Mouse (Mus musculus) MEL (cell line): ENCODE results near the gene Rcor1. TPM values are rescaled to one million over a fixed set of nuclear protein-coding genes. Genes with fewer than 3 reads are reported as not detected.

Experiments
- DNase-seq: peaks from one replicate; pipeline ENCODE4 v3.0.0; 2011; ENCODE audit warnings: low read depth, low spot score
- H3K27ac ChIP-seq: 2 replicates; pipeline ENCODE4 v1.5.1; 2012; ENCODE audit warnings: low read depth, mild to moderate bottlenecking, control low read depth, low read length, moderate library complexity; ENCODE audit not compliant: control insufficient read depth
- H3K27me3 ChIP-seq, 2 experiments: fragments of 150-350 bp in 1 of 2; sonication (generic) in 1 of 2; 2 replicates each; pipeline ENCODE4 v1.6.1; 2012; ENCODE audit warnings: low read length in 2 of 2, mild to moderate bottlenecking in 2 of 2, improper control_type of control experiment in 1 of 2, moderate library complexity in 1 of 2; ENCODE audit not compliant: insufficient read depth in 2 of 2, control insufficient read depth in 1 of 2
- H3K36me3 ChIP-seq, 2 experiments: 2 replicates each; pipeline ENCODE4 v1.6.1; 2012 to 2014; ENCODE audit warnings: low read length in 2 of 2, improper control_type of control experiment in 1 of 2, inconsistent platforms in 1 of 2, mild to moderate bottlenecking in 1 of 2; ENCODE audit not compliant: insufficient read depth in 2 of 2, control insufficient read depth in 1 of 2
- H3K4me1 ChIP-seq, 2 experiments: fragments of 150-350 bp in 1 of 2; sonication (generic) in 1 of 2; 2 replicates each; pipeline ENCODE4 v1.6.1; 2012; ENCODE audit warnings: low read length in 2 of 2, improper control_type of control experiment in 1 of 2, mild to moderate bottlenecking in 1 of 2; ENCODE audit not compliant: insufficient read depth in 2 of 2, control insufficient read depth in 1 of 2
- H3K4me3 ChIP-seq, 2 experiments: fragments of 150-350 bp in 1 of 2; sonication (generic) in 1 of 2; 2 replicates each; pipeline ENCODE4 v1.5.1; 2012; ENCODE audit warnings: low read depth in 2 of 2, low read length in 2 of 2, mild to moderate bottlenecking in 2 of 2, moderate library complexity in 2 of 2, control low read depth in 1 of 2, improper control_type of control experiment in 1 of 2; ENCODE audit not compliant: control insufficient read depth in 1 of 2, insufficient read depth in 1 of 2
- H3K79me2 ChIP-seq: 2 replicates; pipeline ENCODE4 v1.6.1; 2012; ENCODE audit warnings: mild to moderate bottlenecking, low read length, moderate library complexity; ENCODE audit not compliant: control insufficient read depth, poor library complexity, insufficient read depth
- H3K9ac ChIP-seq: 2 replicates; pipeline ENCODE4 v1.6.1; 2012; ENCODE audit warnings: low read depth, mild to moderate bottlenecking, control low read depth, low read length, moderate library complexity; ENCODE audit not compliant: control insufficient read depth, poor library complexity, severe bottlenecking
- H3K9me3 ChIP-seq: fragments of 150-350 bp; sonication (generic); replicated peaks from 2 replicates; pipeline ENCODE4 v1.6.1; 2012; ENCODE audit warnings: mild to moderate bottlenecking, low read length, improper control_type of control experiment, moderate library complexity; ENCODE audit not compliant: insufficient read depth
- BHLHE40 ChIP-seq: IDR thresholded peaks from 2 replicates; pipeline ENCODE4 v1.6.1; 2012; ENCODE audit warnings: low read depth, mild to moderate bottlenecking, inconsistent platforms, low read length, improper control_type of control experiment, borderline replicate concordance
- CHD1 ChIP-seq: IDR thresholded peaks from 2 replicates; pipeline ENCODE4 v1.6.1; 2012; ENCODE audit warnings: low read depth, mild to moderate bottlenecking, inconsistent platforms, low read length, improper control_type of control experiment
- CHD2 ChIP-seq: IDR thresholded peaks from 2 replicates; pipeline ENCODE4 v1.6.1; 2011; ENCODE audit warnings: low read length, improper control_type of control experiment
- CTCF ChIP-seq, 3 experiments: IDR thresholded peaks in 2 of 3; conservative IDR thresholded peaks in 1 of 3; 2 replicates each; pipeline ENCODE4 v1.5.1; 2011 to 2012; ENCODE audit warnings: low read length in 3 of 3, low read depth in 2 of 3, mild to moderate bottlenecking in 2 of 3, improper control_type of control experiment in 1 of 3, inconsistent platforms in 1 of 3, mixed read lengths in 1 of 3, moderate library complexity in 1 of 3; ENCODE audit not compliant: control insufficient read depth in 1 of 3, insufficient read depth in 1 of 3, poor library complexity in 1 of 3, severe bottlenecking in 1 of 3
- GABPA ChIP-seq: IDR thresholded peaks from 2 replicates; pipeline ENCODE4 v1.6.1; 2012; ENCODE audit warnings: low read depth, mild to moderate bottlenecking, inconsistent platforms, low read length, improper control_type of control experiment, moderate library complexity
- GATA1 ChIP-seq: IDR thresholded peaks from 2 replicates; pipeline ENCODE4 v1.6.1; 2011; ENCODE audit warnings: low read depth, low read length, improper control_type of control experiment
- HCFC1 ChIP-seq: IDR thresholded peaks from 2 replicates; pipeline ENCODE4 v1.6.1; 2012; ENCODE audit warnings: low read depth, mild to moderate bottlenecking, inconsistent platforms, low read length, improper control_type of control experiment, moderate library complexity
- KAT2A ChIP-seq: conservative IDR thresholded peaks from 2 replicates; pipeline ENCODE4 v1.6.1; 2012; ENCODE audit warnings: low read depth, low read length, improper control_type of control experiment, inconsistent platforms
- MAFK ChIP-seq: IDR thresholded peaks from 2 replicates; pipeline ENCODE4 v1.6.1; 2011; ENCODE audit warnings: low read depth, mild to moderate bottlenecking, low read length, improper control_type of control experiment, borderline replicate concordance
- MAZ ChIP-seq: IDR thresholded peaks from 2 replicates; pipeline ENCODE4 v1.6.1; 2012; ENCODE audit warnings: low read depth, mild to moderate bottlenecking, inconsistent platforms, low read length, improper control_type of control experiment
- MEF2A ChIP-seq: IDR thresholded peaks from 2 replicates; pipeline ENCODE4 v1.6.1; 2014; ENCODE audit warnings: low read depth, mild to moderate bottlenecking, inconsistent platforms, low read length, improper control_type of control experiment; ENCODE audit not compliant: poor library complexity, insufficient replicate concordance, severe bottlenecking; ENCODE audit errors: extremely low read depth
- MXI1 ChIP-seq: IDR thresholded peaks from 2 replicates; pipeline ENCODE4 v1.6.1; 2011; ENCODE audit warnings: mild to moderate bottlenecking, low read depth, low read length, improper control_type of control experiment
- MYC ChIP-seq: IDR thresholded peaks from 2 replicates; pipeline ENCODE4 v1.6.1; 2011; ENCODE audit warnings: low read depth, mild to moderate bottlenecking, low read length, improper control_type of control experiment, moderate library complexity
- NELFE ChIP-seq: IDR thresholded peaks from 2 replicates; pipeline ENCODE4 v1.6.1; 2011; ENCODE audit warnings: low read depth, low read length, improper control_type of control experiment
- NRF1 ChIP-seq: IDR thresholded peaks from 2 replicates; pipeline ENCODE4 v1.6.1; 2014; ENCODE audit warnings: low read depth, mild to moderate bottlenecking, inconsistent platforms, low read length, improper control_type of control experiment, moderate library complexity; ENCODE audit not compliant: poor library complexity, insufficient read depth, severe bottlenecking
- POLR2A ChIP-seq, 2 experiments: IDR thresholded peaks; 2 replicates each; pipeline ENCODE4 v1.6.1; 2011 to 2012; ENCODE audit warnings: low read length in 2 of 2, mild to moderate bottlenecking in 2 of 2, control low read depth in 1 of 2, improper control_type of control experiment in 1 of 2, low read depth in 1 of 2, moderate library complexity in 1 of 2; ENCODE audit not compliant: control insufficient read depth in 1 of 2, insufficient read depth in 1 of 2, poor library complexity in 1 of 2
- POLR2AphosphoS2 ChIP-seq: IDR thresholded peaks from 2 replicates; pipeline ENCODE4 v1.6.1; 2011; ENCODE audit warnings: low read length, improper control_type of control experiment
- POLR2AphosphoS5 ChIP-seq: IDR thresholded peaks from 2 replicates; pipeline ENCODE4 v1.6.1; 2012; ENCODE audit warnings: low read depth, borderline replicate concordance, mild to moderate bottlenecking, inconsistent platforms, low read length, moderate library complexity, mixed read lengths
- RAD21 ChIP-seq: IDR thresholded peaks from 2 replicates; pipeline ENCODE4 v1.6.1; 2011; ENCODE audit warnings: mild to moderate bottlenecking, low read depth, low read length, improper control_type of control experiment
- RCOR1 ChIP-seq: IDR thresholded peaks from 2 replicates; pipeline ENCODE4 v1.6.1; 2012; ENCODE audit warnings: low read depth, mild to moderate bottlenecking, inconsistent platforms, low read length, improper control_type of control experiment
- SIN3A ChIP-seq: IDR thresholded peaks from 2 replicates; pipeline ENCODE4 v1.6.1; 2012; ENCODE audit warnings: low read length, improper control_type of control experiment, inconsistent platforms
- SMC3 ChIP-seq: IDR thresholded peaks from 2 replicates; pipeline ENCODE4 v1.6.1; 2011; ENCODE audit warnings: low read depth, low read length, improper control_type of control experiment
- TCF12 ChIP-seq: IDR thresholded peaks from 2 replicates; pipeline ENCODE4 v1.6.1; 2014; ENCODE audit warnings: low read depth, mild to moderate bottlenecking, inconsistent platforms, low read length, improper control_type of control experiment, moderate library complexity
- USF2 ChIP-seq, 2 experiments: IDR thresholded peaks; 2 replicates each; pipeline ENCODE4 v1.6.1; 2011 to 2012; ENCODE audit warnings: improper control_type of control experiment in 2 of 2, low read length in 2 of 2, borderline replicate concordance in 1 of 2, inconsistent platforms in 1 of 2, low read depth in 1 of 2, mild to moderate bottlenecking in 1 of 2; ENCODE audit not compliant: insufficient read depth in 1 of 2
- ZC3H11A ChIP-seq: IDR thresholded peaks from 2 replicates; pipeline ENCODE4 v1.6.1; 2012; ENCODE audit warnings: low read depth, mild to moderate bottlenecking, inconsistent platforms, low read length, improper control_type of control experiment
- ZKSCAN1 ChIP-seq: IDR thresholded peaks from 2 replicates; pipeline ENCODE4 v1.6.1; 2012; ENCODE audit warnings: low read depth, mild to moderate bottlenecking, inconsistent platforms, low read length, improper control_type of control experiment, moderate library complexity
- ZNF384 ChIP-seq: IDR thresholded peaks from 2 replicates; pipeline ENCODE4 v1.6.1; 2012; ENCODE audit warnings: low read depth, mild to moderate bottlenecking, inconsistent platforms, low read length, improper control_type of control experiment
- polyA plus RNA-seq, 2 experiments: library from polyadenylated mRNA; stranded (reverse) in 1 of 2; unstranded in 1 of 2; fragments of >175 nt in 1 of 2; fragments of >200 nt in 1 of 2; gene quantifications; 2 replicates each; pipeline versions ENCODE4 v1.2.1 to v1.2.4; 2012; ENCODE audit warnings: low replicate concordance in 2 of 2, low read depth in 1 of 2; ENCODE audit not compliant: insufficient read length in 2 of 2, insufficient read depth in 1 of 2, missing spikeins in 1 of 2
- total RNA-seq: library from RNA; depleted of rRNA; stranded (reverse); fragments of 300-350 nt; gene quantifications from 2 replicates; pipeline ENCODE4 v1.2.3, GENCODE M21; 2012

Gene Rcor1
- total and polyA plus RNA-seq, 3 experiments: 23.1 to 44.3 (median 37.1) TPM

DNA sequence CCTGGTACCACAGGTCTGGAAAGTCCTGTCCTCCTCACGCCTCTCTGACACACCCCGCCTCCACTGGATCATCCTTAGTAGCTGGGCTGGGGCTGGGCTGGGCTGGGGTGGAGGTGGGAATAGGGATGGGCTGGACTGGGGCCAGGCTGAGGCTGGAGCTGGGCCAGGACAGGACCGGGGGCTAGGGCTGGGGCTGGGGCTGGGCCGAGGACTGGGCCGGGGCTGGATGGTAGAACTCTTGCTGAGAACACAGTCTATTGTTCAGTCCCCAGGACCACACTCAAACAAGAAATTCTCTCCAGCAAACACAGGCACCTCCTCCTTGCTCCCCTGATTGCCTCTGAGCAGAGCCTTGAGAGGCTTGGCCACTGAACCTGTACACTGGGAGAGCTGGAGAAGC lies 32.8 kb upstream of the Rcor1 start:
- Histone ChIP-seq H3K27me3 (no peaks in the 10 kb centered on the region), H3K4me1 (peaks cover 26 to 48% of the 10 kb centered on the region in 2 experiments), H3K79me2 (no peaks in the 10 kb centered on the region), H3K9ac (no peak overlapping the region), H3K4me3 (no peak overlapping the region), H3K36me3 (peaks cover 0 to 31% of the 10 kb centered on the region in 2 experiments; a peak in 2 of 4 replicates), H3K27ac (no peak overlapping the region), H3K9me3 (no peaks in the 10 kb centered on the region)
- TF ChIP-seq CHD2 (no peak), USF2 (IDR thresholded peaks at IDR 0.05; ENCODE audit: borderline replicate concordance in 1 of 2, insufficient read depth in 1 of 2, low read depth in 1 of 2, low read length in 2 of 2) (no peak), ZNF384 (no peak), ZKSCAN1 (no peak), KAT2A (no peak), MYC (no peak), RCOR1 (no peak), NELFE (no peak), POLR2A (IDR thresholded peaks at IDR 0.05; ENCODE audit: control insufficient read depth in 1 of 2, insufficient read depth in 1 of 2, low read depth in 1 of 2, low read length in 2 of 2, poor library complexity in 1 of 2) (no peak), TCF12 (no peak), SMC3 (no peak), MEF2A (no peak), POLR2AphosphoS2 (no peak)
- no peak for DNase-seq

DNA sequence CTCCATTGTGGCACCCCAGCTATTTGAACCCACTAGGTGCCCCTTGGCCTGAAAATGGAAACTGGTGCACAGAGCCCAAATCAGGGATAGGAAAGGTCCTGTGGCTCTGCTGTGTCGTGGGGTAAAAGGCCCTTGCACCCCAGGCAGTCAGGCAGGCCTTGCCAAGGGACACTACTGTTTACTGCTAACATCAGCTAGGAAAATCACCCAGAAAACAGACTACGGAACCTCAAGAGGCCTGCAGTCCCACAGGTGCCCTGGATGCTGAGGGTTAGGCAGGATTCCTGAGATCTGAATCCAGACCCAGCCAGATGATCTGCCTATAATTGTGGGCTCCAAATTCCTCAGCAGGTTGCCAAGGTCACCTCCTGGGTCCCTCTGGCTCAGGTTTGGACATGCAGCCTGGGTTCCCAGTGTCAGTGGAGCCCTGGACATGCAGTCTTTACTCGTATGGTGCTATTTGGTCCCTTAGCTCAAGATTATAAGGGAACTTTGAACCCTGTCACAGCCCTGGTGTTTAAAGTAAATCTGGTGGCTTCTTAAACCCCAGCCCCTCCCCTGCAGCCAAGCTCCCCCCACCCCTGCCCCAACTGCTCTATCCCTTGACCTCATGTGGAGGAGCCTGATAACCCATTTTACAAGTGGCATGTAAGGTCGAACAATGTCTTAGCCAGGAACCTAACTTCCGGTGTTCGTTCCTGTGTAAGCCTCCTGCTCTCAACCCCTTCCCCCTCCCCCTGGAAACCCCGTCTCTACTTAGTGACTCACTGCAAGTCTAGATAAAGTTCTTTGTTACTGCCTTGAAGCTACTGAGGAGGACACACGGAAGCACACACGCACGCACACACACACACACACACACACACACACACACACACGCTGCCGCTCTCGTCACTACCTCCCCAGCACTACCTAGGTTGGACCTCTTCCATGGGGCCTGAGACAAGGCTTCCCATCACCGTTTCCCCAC lies 31.7 kb upstream of the Rcor1 start:
- H3K36me3 ChIP-seq: peaks cover 0 to 31% of the 10 kb centered on the region in 2 experiments; a peak in 2 of 4 replicates
- H3K27me3 ChIP-seq: no peaks in the 10 kb centered on the region
- peaks cover 26 to 51% of the 10 kb centered on the region in 2 experiments for H3K4me1 ChIP-seq
- peak; percentile 98 for DNase-seq
- peak overlapping the region; percentile 59 for H3K9ac ChIP-seq
- no peaks in the 10 kb centered on the region for H3K9me3 ChIP-seq
- peak overlapping the region in 1 of 2 experiments; percentile 24; a peak in 2 of 4 replicates for H3K4me3 ChIP-seq
- peak overlapping the region; percentile 87 for H3K27ac ChIP-seq
- no peaks in the 10 kb centered on the region for H3K79me2 ChIP-seq
- no peak for TF ChIP-seq CHD2
- TF ChIP-seq SIN3A: peak; percentile 66
- TF ChIP-seq MAFK: no peak
- TF ChIP-seq MYC: peak; percentile 82
- 0 out of 2 replicates have a peak, but pooled peaks have one; percentile 12 for TF ChIP-seq BHLHE40
- peak; percentile 39 to 76; a peak in 1 of 4 replicates for TF ChIP-seq POLR2A (IDR thresholded peaks at IDR 0.05; ENCODE audit: control insufficient read depth in 1 of 2, insufficient read depth in 1 of 2, low read depth in 1 of 2, low read length in 2 of 2, poor library complexity in 1 of 2)
- TF ChIP-seq POLR2AphosphoS5: 0 out of 2 replicates have a peak, but pooled peaks have one; percentile 48
- TF ChIP-seq CHD1: no peak
- 0 out of 2 replicates have a peak, but pooled peaks have one; percentile 44 for TF ChIP-seq MEF2A
- TF ChIP-seq MAZ: peak; percentile 90
- no peak for TF ChIP-seq ZC3H11A
- TF ChIP-seq POLR2AphosphoS2: peak; percentile 71; the same call in 1 of the 2 replicates
- TF ChIP-seq NRF1: no peak
- no peak for TF ChIP-seq GABPA
- no peak for TF ChIP-seq CTCF (IDR thresholded peaks at IDR 0.05 in 2 of 3, conservative IDR thresholded peaks at IDR 0.05 in 1 of 3; ENCODE audit: control insufficient read depth in 1 of 3, insufficient read depth in 1 of 3, low read depth in 2 of 3, low read length in 3 of 3, poor library complexity in 1 of 3, severe bottlenecking in 1 of 3)
- TF ChIP-seq RAD21: no peak
- peak; percentile 76 for TF ChIP-seq HCFC1
- peak; percentile 83 for TF ChIP-seq GATA1
- no peak; the same call in 1 of the 2 replicates for TF ChIP-seq MXI1
- TF ChIP-seq SMC3: no peak
